Mouse (Mus musculus): ENCODE data around the gene Pde7b. TPM values are rescaled to one million over a fixed set of nuclear protein-coding genes. Genes with fewer than 3 reads are reported as not detected.
A peak's percentile ranks its signal among the peaks of the same experiment; 100 is the strongest.

Pde7b gene
- polyA plus RNA-seq, 1 experiment from 2014 or later, result 1.5 TPM

DNA sequence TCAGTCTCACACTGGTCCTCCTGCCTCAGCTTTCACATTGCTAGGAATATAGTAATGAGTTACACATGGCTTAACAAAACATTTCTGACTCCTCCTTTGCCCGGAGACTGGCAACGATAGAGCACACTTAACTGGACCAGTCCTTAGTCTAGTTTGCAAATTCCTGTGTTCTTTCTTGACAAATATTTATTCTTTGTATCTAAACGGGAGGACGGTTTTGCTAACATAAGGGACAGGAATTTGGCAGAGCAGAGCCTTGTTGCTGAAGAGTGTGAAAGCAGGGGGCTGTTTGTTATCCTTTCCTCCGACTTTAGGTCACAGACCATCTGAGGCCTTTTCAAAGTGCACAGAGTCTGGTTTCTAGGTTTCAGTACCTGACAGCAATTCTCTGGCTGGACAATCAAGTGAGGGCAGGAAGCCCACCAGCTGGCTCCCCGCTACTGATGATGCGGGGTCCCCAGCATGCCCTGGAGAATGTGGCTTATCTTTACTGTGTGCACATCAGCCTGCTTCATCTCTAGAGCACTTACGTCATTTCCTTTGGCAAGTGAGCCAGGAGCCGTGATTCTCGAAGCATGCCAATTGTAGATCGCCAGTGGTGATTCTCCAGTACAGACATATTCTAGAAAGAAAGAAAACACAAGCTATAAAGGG lies 306.5 kb downstream of the Pde7b start:
- no peak overlapping the region for H3K4me3 ChIP-seq (ENCODE audit: low read depth, low read length)
- no peaks in the 10 kb centered on the region for H3K27me3 ChIP-seq (ENCODE audit: control insufficient read depth, insufficient read depth, low read length)
- no peaks in the 10 kb centered on the region for H3K36me3 ChIP-seq (ENCODE audit: control insufficient read depth, insufficient read depth, low read length)
- 77% methylated on average over 11 of the region's 11 CpGs for WGBS
- no peaks in the 10 kb centered on the region for H3K9me3 ChIP-seq (ENCODE audit: control insufficient read depth, low read length)
- H3K4me1 ChIP-seq (ENCODE audit: control insufficient read depth, insufficient read depth, low read length), result no peaks in the 10 kb centered on the region
- no peak for DNase-seq (ENCODE audit: low spot score)
- H3K9ac ChIP-seq (ENCODE audit: low read length), result no peak overlapping the region
- no peak overlapping the region for H3K4me2 ChIP-seq (ENCODE audit: low read depth)
- no peak overlapping the region for H3K27ac ChIP-seq (ENCODE audit: low read depth, low read length)
- ATAC-seq (ENCODE audit: insufficient read depth, low FRiP score, low TSS enrichment), result no peak

DNA sequence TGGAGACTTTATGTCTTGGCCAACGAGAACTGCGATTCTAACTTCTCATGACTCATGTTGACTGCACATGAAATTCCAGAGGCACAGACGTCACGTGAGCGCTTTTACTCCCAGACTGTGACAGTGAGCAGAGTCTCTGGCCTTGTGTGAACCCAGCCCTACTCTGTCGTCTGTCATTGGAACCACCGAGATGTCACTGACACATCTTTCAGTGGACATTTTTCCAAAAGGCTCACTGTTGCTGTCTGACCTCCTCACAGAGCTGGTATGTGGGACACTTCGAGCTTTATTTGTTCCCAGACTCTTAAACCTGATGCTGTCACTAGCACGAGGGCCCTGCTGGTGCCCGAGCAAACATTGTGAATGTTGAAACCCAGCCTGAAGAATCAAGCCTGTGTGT lies 315.7 kb downstream of the Pde7b start:
- Histone ChIP-seq H3K4me1 (ENCODE audit: control insufficient read depth, insufficient read depth, low read length) (no peaks in the 10 kb centered on the region), H3K9ac (ENCODE audit: low read length) (no peak overlapping the region), H3K27ac (ENCODE audit: low read depth, low read length) (no peak overlapping the region), H3K36me3 (ENCODE audit: control insufficient read depth, insufficient read depth, low read length) (no peaks in the 10 kb centered on the region; the same call in 1 of the 2 replicates), H3K4me2 (ENCODE audit: low read depth) (no peak overlapping the region), H3K4me3 (ENCODE audit: low read depth, low read length) (no peak overlapping the region), H3K9me3 (ENCODE audit: control insufficient read depth, low read length) (no peaks in the 10 kb centered on the region), H3K27me3 (ENCODE audit: control insufficient read depth, insufficient read depth, low read length) (no peaks in the 10 kb centered on the region)
- WGBS, result 91% methylated on average over 10 of the region's 10 CpGs
- no peak for DNase-seq (ENCODE audit: low spot score)
- no peak for ATAC-seq (ENCODE audit: insufficient read depth, low FRiP score, low TSS enrichment)

DNA sequence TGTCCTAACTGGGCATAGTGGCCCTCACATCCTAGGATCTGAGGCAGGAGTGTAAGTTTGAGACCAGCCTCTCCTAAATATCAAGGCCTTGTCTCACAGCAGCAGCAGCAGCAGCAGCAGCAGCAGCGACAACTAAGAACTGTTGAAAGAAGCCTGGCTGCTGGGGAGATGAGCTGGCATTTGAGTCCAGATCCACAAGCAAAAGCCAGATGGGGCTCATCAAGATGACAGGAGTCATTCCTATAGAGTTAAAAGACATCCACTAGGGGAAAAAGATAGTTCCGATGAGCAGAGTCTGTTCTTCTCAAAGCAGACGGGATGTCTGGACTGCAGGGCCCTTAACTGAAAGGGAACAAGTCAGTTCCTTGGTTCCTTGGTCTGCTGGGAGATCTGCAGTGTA lies 316.5 kb downstream of the Pde7b start:
- Histone ChIP-seq H3K36me3 (ENCODE audit: control insufficient read depth, insufficient read depth, low read length) (no peaks in the 10 kb centered on the region; the same call in 1 of the 2 replicates), H3K4me1 (ENCODE audit: control insufficient read depth, insufficient read depth, low read length) (no peaks in the 10 kb centered on the region), H3K27ac (ENCODE audit: low read depth, low read length) (no peak overlapping the region), H3K9me3 (ENCODE audit: control insufficient read depth, low read length) (no peaks in the 10 kb centered on the region), H3K4me2 (ENCODE audit: low read depth) (no peak overlapping the region), H3K9ac (ENCODE audit: low read length) (no peak overlapping the region), H3K27me3 (ENCODE audit: control insufficient read depth, insufficient read depth, low read length) (no peaks in the 10 kb centered on the region), H3K4me3 (ENCODE audit: low read depth, low read length) (no peak overlapping the region)
- 82% methylated on average over 3 of the region's 3 CpGs for WGBS
- no peak for DNase-seq (ENCODE audit: low spot score)
- ATAC-seq (ENCODE audit: insufficient read depth, low FRiP score, low TSS enrichment), result no peak

DNA sequence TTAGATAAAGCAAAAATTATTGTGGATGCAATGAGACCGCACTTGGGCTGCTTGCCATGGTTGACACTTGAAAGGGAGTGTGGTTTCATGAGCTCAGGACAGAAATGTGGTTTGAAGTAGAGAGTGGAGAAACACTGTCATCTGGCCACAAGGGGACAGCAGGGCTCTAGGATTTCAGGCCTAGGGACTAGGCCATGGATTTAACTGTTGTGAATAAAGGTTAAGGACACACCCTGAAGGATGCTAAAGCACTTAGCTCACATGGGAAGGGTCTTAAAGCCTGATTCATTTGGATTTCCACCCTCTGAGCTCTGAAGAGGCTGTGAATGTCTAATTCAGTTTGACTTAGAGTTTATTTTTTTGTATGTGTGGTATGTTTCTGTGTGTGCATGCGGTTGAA lies 319.4 kb downstream of the Pde7b start:
- H3K27ac ChIP-seq (ENCODE audit: low read depth, low read length), result no peak overlapping the region
- no peak overlapping the region for H3K9ac ChIP-seq (ENCODE audit: low read length)
- H3K9me3 ChIP-seq (ENCODE audit: control insufficient read depth, low read length), result no peaks in the 10 kb centered on the region
- no peaks in the 10 kb centered on the region for H3K4me1 ChIP-seq (ENCODE audit: control insufficient read depth, insufficient read depth, low read length)
- DNase-seq (ENCODE audit: low spot score), result peak; percentile 38
- no peak overlapping the region for H3K4me3 ChIP-seq (ENCODE audit: low read depth, low read length)
- no peaks in the 10 kb centered on the region for H3K36me3 ChIP-seq (ENCODE audit: control insufficient read depth, insufficient read depth, low read length)
- H3K4me2 ChIP-seq (ENCODE audit: low read depth), result no peak overlapping the region
- no peak for ATAC-seq (ENCODE audit: insufficient read depth, low FRiP score, low TSS enrichment)
- 85% methylated on average over 2 of the region's 2 CpGs for WGBS
- H3K27me3 ChIP-seq (ENCODE audit: control insufficient read depth, insufficient read depth, low read length), result no peaks in the 10 kb centered on the region

DNA sequence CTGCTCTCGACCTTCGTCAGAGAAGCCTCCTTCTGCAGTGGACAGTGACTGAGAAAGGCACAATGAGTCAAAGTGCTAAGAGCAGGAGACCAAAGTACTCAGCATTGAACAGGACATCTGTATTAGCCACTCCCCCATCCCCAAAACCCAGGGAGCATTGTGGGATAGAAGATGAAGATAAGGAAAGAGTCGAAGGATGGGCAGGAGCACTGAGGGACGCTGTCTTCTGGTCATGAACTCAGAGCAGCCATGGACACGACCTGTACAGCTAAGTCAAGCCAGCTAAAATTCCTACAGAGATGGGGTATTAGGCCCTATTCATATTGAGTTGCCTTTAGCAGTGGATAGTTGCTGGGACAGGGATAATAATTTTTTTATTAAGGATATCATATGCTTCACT lies 321.9 kb downstream of the Pde7b start:
- ATAC-seq (ENCODE audit: insufficient read depth, low FRiP score, low TSS enrichment) (no peak), DNase-seq (ENCODE audit: low spot score) (no peak)
- WGBS, result 86% methylated on average over 5 of the region's 5 CpGs

DNA sequence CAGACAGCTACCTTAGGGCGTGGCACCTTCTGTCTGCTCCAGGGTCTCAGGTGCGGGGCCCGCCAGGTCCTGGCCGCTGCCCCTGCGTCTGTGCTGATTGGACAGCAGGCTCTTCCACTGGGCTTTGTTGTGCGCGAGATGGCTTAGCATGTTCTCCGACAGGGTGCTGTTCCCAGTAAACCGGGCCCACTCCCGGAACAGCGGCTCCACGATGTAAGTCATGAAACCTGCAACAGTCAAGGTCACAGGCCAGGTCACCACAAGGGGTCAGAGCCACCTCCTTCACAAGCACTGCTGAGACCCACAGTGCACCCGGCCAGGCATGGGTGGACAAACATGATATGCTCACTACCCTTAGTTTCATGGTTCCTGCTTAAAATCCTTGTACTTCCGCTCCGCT lies 324.5 kb downstream of the Pde7b start:
- no peak overlapping the region for H3K4me3 ChIP-seq (ENCODE audit: low read depth, low read length)
- no peaks in the 10 kb centered on the region for H3K9me3 ChIP-seq (ENCODE audit: control insufficient read depth, low read length)
- ATAC-seq (ENCODE audit: insufficient read depth, low FRiP score, low TSS enrichment) (no peak), DNase-seq (ENCODE audit: low spot score) (no peak)
- 64% methylated on average over 15 of the region's 15 CpGs for WGBS
- no peaks in the 10 kb centered on the region for H3K27me3 ChIP-seq (ENCODE audit: control insufficient read depth, insufficient read depth, low read length)
- no peaks in the 10 kb centered on the region for H3K36me3 ChIP-seq (ENCODE audit: control insufficient read depth, insufficient read depth, low read length)
- H3K27ac ChIP-seq (ENCODE audit: low read depth, low read length), result no peak overlapping the region
- no peaks in the 10 kb centered on the region for H3K4me1 ChIP-seq (ENCODE audit: control insufficient read depth, insufficient read depth, low read length)
- 0 out of 2 replicates have a peak overlapping the region, but pooled peaks have one; percentile 16 for H3K4me2 ChIP-seq (ENCODE audit: low read depth)
- H3K9ac ChIP-seq (ENCODE audit: low read length), result no peak overlapping the region

More for the DNA sequence above, 321.9 kb downstream of the Pde7b start:
- Histone ChIP-seq H3K9ac (ENCODE audit: low read length) (no peak overlapping the region), H3K27me3 (ENCODE audit: control insufficient read depth, insufficient read depth, low read length) (no peaks in the 10 kb centered on the region), H3K4me3 (ENCODE audit: low read depth, low read length) (no peak overlapping the region), H3K27ac (ENCODE audit: low read depth, low read length) (no peak overlapping the region), H3K36me3 (ENCODE audit: control insufficient read depth, insufficient read depth, low read length) (no peaks in the 10 kb centered on the region), H3K4me2 (ENCODE audit: low read depth) (no peak overlapping the region), H3K4me1 (ENCODE audit: control insufficient read depth, insufficient read depth, low read length) (no peaks in the 10 kb centered on the region), H3K9me3 (ENCODE audit: control insufficient read depth, low read length) (no peaks in the 10 kb centered on the region)

DNA sequence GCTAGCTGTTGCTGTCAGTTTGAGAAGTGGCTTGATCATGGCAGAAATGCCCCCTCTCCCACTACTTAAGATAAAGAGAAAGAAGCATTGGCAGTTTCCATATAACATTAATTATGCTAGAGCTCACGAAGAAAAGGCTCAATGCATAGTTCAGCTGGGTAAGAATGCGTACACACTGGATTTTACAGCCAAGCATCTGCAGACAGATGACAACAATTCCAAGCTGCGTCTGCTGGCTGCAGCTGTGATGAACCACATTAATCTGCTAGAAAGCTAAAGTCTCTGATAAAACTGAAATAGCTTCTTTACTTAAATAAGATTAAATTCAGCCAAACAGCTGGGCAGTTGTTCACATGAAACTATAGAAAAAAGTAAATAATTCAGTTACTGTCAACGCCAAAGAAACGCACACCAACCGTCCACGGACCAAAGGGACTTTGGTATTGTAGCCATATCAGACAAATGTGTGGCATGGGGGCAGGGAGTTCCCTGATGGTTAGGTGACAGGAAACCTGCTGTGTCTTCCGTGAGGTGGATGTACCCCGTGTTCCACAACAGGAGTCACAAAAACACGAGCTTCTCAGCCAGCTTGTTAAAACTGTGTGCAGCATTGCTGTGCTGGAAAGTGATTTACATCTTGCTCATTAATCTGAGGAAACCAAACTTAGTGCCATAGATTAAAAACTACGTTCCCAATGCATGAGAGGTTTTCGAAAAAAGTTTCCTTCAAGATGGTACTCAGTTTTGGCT lies 326.1 kb downstream of the Pde7b start:
- ATAC-seq (ENCODE audit: insufficient read depth, low FRiP score, low TSS enrichment) (no peak), DNase-seq (ENCODE audit: low spot score) (no peak)
- WGBS, result 80% methylated on average over 12 of the region's 12 CpGs
- H3K4me1 ChIP-seq (ENCODE audit: control insufficient read depth, insufficient read depth, low read length), result no peaks in the 10 kb centered on the region
- H3K36me3 ChIP-seq (ENCODE audit: control insufficient read depth, insufficient read depth, low read length), result no peaks in the 10 kb centered on the region
- H3K27me3 ChIP-seq (ENCODE audit: control insufficient read depth, insufficient read depth, low read length), result no peaks in the 10 kb centered on the region
- no peaks in the 10 kb centered on the region for H3K9me3 ChIP-seq (ENCODE audit: control insufficient read depth, low read length)
- H3K9ac ChIP-seq (ENCODE audit: low read length), result no peak overlapping the region
- no peak overlapping the region for H3K27ac ChIP-seq (ENCODE audit: low read depth, low read length)
- H3K4me3 ChIP-seq (ENCODE audit: low read depth, low read length), result no peak overlapping the region
- no peak overlapping the region for H3K4me2 ChIP-seq (ENCODE audit: low read depth)

DNA sequence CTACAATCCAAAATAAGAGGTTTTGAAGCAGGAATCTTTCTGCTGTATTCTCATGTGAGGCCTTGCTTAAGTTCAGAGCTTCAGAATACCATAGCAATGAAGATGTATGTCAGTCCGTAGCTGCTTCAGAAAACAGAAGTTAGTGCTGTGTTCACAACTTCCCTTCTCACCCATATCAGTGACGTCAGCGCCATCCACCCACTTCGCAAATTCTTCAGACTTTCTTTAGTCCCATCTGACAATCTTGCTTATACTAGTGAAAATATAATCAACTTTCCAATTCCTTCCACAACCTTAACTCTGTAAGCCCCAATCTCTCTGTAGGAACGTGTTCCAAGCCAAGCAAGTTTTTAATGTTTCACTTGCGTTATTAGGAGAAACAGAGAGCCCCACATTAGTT lies 326.7 kb downstream of the Pde7b start:
- Histone ChIP-seq H3K9ac (ENCODE audit: low read length) (no peak overlapping the region), H3K4me2 (ENCODE audit: low read depth) (no peak overlapping the region), H3K36me3 (ENCODE audit: control insufficient read depth, insufficient read depth, low read length) (no peaks in the 10 kb centered on the region), H3K9me3 (ENCODE audit: control insufficient read depth, low read length) (no peaks in the 10 kb centered on the region), H3K4me1 (ENCODE audit: control insufficient read depth, insufficient read depth, low read length) (no peaks in the 10 kb centered on the region), H3K4me3 (ENCODE audit: low read depth, low read length) (no peak overlapping the region), H3K27me3 (ENCODE audit: control insufficient read depth, insufficient read depth, low read length) (no peaks in the 10 kb centered on the region), H3K27ac (ENCODE audit: low read depth, low read length) (no peak overlapping the region)
- ATAC-seq (ENCODE audit: insufficient read depth, low FRiP score, low TSS enrichment) (no peak), DNase-seq (ENCODE audit: low spot score) (no peak)
- 85% methylated on average over 6 of the region's 6 CpGs for WGBS

DNA sequence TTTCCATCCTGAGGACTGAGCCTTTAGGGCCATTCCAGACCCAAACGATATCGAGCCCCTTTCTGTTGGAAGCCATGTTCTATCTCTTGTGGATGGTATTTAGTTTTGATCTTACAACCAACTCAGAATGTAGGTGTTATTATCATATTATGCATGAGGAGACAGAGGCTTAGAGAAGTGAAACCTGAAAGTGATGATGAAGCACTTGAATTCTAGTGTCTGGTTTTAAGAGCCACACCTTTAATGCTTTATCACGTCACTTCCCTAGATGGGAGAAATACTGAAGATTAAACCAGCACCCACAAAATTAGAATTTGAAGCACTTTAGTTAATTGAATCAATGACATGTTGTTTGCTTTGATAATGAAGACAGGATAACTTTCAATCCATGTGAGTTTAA lies 329.1 kb downstream of the Pde7b start:
- H3K27ac ChIP-seq (ENCODE audit: low read depth, low read length), result no peak overlapping the region
- H3K27me3 ChIP-seq (ENCODE audit: control insufficient read depth, insufficient read depth, low read length), result no peaks in the 10 kb centered on the region
- DNase-seq (ENCODE audit: low spot score) (no peak), ATAC-seq (ENCODE audit: insufficient read depth, low FRiP score, low TSS enrichment) (no peak)
- H3K4me3 ChIP-seq (ENCODE audit: low read depth, low read length), result no peak overlapping the region
- H3K4me1 ChIP-seq (ENCODE audit: control insufficient read depth, insufficient read depth, low read length), result no peaks in the 10 kb centered on the region
- WGBS, result 95% methylated on average over 3 of the region's 3 CpGs
- H3K9ac ChIP-seq (ENCODE audit: low read length), result no peak overlapping the region
- no peaks in the 10 kb centered on the region for H3K9me3 ChIP-seq (ENCODE audit: control insufficient read depth, low read length)
- H3K4me2 ChIP-seq (ENCODE audit: low read depth), result no peak overlapping the region
- no peaks in the 10 kb centered on the region for H3K36me3 ChIP-seq (ENCODE audit: control insufficient read depth, insufficient read depth, low read length)

Measured in neural tube, embryonic 11.5 days (tissue).